Mouse (Mus musculus) kidney, postnatal 14 days (tissue): ENCODE data around the gene Xcr1.

Experiments
- DNase-seq: peaks from one replicate; pipeline ENCODE4 v3.0.0; 2022; ENCODE audit warnings: mixed read lengths

Gene Xcr1

DNA sequence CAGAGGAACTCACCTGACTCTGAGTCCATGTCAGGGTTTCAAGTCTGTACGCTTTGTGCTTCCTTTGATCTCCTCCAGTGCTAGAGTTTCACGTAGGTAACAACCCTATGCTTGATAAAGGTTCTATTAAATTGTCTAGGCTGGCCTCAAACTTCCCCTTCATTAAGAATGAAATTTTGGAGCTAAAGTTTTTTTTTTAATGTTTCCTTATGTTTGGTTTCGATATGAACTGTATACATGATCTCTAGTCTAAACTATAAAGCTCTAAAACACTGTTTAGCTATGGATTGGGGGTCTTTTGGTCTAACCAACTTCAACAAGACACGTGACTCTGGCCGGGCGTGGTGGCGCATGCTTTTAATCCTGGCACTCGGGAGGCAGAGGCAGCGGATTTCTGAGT, at the start of gene Xcr1:
Gene Xcr1, minus strand, starts transcription at position 101 of the 400 bp plus-strand sequence.
- no peak for DNase-seq

- DNase-seq = no peak
Observed at GRCm38 (mm10) chr9:123872049-123872448, 10.2 kb upstream of the Xcr1 start.

DNA sequence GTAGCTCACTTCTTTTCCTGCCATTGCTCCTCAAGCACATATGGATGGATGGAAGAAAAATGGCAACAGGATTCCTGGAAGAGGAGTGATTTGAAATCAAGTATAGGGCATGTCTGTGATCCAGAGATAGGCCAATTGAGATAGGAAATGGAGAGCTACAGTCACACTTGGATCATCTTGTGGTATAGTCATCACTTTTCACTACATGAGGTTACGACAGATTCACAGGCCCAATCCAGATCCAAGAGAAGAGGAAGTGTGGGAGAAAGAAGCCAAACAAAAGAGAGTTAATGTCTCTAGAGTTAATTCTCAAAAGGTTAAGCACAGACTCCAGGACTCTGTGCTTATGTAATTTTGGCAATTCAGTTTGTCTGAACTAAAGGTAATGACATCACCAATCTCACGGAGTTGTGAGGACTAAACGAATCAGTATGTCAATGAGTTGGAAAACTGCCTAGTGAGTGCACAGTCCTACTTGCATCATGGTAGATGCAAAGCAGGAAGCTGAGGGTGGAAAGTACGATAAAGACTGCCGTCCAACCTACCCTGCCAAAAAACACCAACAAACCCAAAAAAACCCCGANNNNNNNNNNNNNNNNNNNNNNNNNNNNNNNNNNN, 7.4 kb upstream of the Xcr1 start:
- DNase-seq = no peak

GRCm38 (mm10) chr9:123863641-123864040, 1.8 kb upstream of the Xcr1 start:
- DNase-seq = no peak

DNA sequence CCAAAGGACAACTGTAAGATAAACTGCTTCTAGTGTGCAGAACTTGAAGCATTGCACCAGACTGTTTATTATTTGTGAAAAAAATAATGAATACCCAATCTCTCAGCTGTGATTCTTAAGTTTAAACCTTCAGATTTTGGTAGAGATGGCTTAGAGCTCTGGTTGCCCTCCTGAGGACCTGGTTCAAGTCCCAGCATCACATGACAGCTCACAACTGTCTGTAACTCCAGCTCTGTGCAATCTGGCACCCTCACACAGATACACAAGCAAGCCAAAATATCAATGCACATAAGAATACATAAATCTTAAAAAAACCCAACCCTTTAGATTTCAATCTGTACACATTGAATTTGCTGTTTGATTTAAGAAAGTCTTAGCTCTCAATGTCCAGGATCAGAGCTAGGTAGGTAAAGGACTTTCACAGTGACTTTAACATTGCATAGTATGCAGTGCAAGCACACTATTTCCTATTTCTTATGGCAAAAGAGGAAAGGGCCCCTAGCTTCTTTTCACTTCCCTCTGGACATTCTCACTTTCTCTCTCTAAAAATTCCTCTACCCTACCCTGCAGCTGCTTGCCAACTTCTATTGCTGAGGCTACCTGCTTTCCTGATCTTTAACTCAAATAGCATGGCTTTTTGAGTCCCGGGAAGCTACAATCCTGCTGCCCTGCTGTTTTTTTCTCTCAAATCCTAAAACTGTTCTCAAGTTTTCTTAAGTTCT, 1.2 kb upstream of the Xcr1 start:
- DNase-seq = no peak

- no peak for DNase-seq
Observed at GRCm38 (mm10) chr9:123856836-123857235, 5.0 kb downstream of the Xcr1 start.

- no peak for DNase-seq
Observed at GRCm38 (mm10) chr9:123852449-123853390, 9.1 kb downstream of the Xcr1 start.

GRCm38 (mm10) chr9:123851713-123852448, 9.9 kb downstream of the Xcr1 start, which contains the start of gene Fyco1:
TSS of gene Fyco1 (minus strand) at chr9:123851899.
- peak; percentile 97 for DNase-seq

DNA sequence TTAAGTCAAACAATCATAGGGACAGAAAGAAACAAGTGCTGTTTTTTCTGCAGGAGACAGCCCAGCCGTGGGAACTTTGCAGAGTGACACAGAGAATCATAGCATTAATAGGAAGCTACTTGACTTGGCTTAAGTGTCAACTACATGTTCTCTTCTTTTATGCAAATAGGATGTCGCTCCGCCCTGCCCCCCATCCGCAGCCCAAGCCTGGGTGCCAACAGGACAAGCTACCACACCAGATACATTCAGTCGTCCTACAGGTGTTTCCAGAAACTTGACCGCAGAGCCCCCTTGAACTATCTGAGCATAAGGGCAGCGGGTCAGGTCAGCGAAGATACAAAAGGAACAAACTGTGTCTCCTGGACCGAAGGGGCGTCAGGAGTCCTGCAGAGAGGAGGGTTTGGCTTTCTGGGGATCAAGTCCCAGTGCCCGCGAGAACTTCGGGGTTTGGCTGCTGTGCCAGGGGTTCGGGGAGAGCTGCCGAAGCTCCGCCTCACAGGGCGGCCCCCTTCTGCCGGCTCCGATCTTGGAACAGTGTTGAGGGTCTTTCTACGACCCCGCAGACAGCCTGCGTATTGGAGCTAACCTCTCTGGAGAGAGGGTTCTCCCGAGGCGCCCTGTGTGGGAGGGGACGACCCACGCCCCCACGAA, 10.6 kb downstream of the Xcr1 start:
- peak; percentile 74 for DNase-seq

DNA sequence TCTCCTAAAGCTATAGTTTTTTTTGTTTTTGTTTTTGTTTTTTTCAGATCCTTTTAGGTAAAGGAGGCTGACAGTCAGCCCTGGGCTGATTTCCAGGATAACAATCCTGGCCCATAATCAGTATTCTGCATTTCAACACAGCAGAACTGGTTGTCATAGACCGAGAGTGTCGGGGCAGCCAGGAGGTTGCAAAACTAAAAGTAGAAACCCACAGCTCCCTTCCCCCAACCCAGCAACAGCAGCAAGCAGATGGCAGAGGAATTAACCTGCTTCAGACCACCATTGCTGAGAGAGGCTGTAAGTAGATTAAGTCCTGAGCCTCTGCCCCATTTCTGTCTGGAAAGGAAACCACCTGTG, 11.1 kb downstream of the Xcr1 start:
- DNase-seq = peak; percentile 29

GRCm38 (mm10) chr9:123849976-123850695, 11.7 kb downstream of the Xcr1 start:
- peak; percentile 11 for DNase-seq

GRCm38 (mm10) chr9:123846490-123846889, 15.3 kb downstream of the Xcr1 start:
- DNase-seq = no peak

- no peak for DNase-seq
Observed at GRCm38 (mm10) chr9:123845120-123845519, 16.7 kb downstream of the Xcr1 start.

DNA sequence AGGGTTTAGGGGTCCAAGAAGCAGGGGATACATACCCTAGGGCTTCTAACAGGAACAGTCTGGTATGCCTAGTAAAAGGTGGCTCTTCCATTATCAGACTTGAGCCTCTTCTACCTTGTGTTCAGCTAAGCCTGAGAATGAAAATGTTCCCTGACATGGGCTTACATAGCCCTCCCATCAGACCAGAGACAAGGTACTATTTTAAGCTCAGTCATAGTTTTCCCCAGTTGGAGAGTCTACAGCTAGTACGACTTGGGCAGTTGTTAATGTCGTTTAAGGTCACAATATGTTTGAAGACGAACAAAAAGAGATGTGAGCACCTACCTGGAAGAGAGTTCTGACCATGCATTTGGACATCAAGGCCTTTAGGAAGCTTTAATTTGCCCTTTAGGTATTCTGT, 17.4 kb downstream of the Xcr1 start:
- no peak for DNase-seq

DNA sequence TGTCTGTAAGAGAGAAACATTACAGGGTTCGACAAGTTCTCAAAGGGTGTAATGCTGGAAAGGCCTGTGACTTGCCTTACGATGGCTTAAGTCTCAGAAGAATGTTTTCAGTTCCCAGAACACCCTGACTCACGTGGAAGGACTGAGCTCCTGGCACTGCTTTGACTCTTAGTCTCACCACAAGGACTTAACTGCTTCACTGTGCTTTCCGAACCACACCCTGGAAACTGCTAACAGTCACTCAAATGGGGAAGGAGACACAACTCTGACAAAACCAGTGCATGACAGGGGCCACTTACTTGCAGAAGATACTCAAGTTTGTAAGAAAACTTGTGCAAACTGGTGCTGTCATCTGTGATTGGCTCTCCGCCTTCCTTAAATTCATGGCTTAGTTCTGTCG, 21.6 kb downstream of the Xcr1 start:
- no peak for DNase-seq

GRCm38 (mm10) chr9:123835851-123836250, 26.0 kb downstream of the Xcr1 start:
- no peak for DNase-seq

- DNase-seq = no peak
Observed at GRCm38 (mm10) chr9:123828916-123829315, 32.9 kb downstream of the Xcr1 start.

- DNase-seq = no peak
Observed at GRCm38 (mm10) chr9:123826631-123827030, 35.2 kb downstream of the Xcr1 start.

- DNase-seq = no peak
Observed at GRCm38 (mm10) chr9:123818601-123819000, 43.2 kb downstream of the Xcr1 start.

DNA sequence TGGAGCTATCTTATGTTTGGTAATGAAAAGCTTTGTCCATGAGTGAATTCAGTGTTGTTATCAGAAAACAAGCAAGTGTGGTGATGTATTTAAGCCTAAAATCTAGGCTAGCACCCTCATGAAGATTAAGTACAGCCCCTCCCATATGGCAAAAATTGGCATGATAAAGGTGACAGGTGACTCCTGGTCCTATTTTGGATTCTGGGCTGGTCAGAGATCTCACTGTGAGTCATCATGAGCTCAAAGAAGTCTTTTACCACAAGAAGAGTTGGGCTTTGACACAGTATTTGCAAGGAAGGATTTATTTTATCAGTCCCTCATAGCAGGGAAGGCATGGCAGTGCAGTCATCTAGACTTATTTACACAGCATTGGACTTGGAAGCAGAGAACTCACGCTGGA, 45.8 kb downstream of the Xcr1 start:
- no peak for DNase-seq

GRCm38 (mm10) chr9:123815444-123815843, 46.4 kb downstream of the Xcr1 start:
- no peak for DNase-seq

GRCm38 (mm10) chr9:123814821-123815220, 47.0 kb downstream of the Xcr1 start:
- no peak for DNase-seq
